Mouse (Mus musculus) lung, postnatal 25 days (tissue): ENCODE measurements at regions not wholly inside any gene's neighbourhood (a gene's known extent, or its start where the extent isn't known, plus 50 kb on each side); places are given as distances from the start of the nearest gene placed in this dataset.
"Not testable (repeated sequence)": the region's sequence is repeated elsewhere in the genome, so short reads cannot be mapped to it uniquely, and the experiment has no call there.

Experiments
- DNase-seq: peaks from one replicate; pipeline ENCODE4 v3.0.0; 2022; ENCODE audit warnings: low spot score

GRCm38 (mm10) chr17:13492239-13492638, 137.9 kb downstream of the Tcp10c start:
- DNase-seq, result not testable (repeated sequence)

GRCm38 (mm10) chr17:13492649-13493277, 138.4 kb downstream of the Tcp10c start:
- not testable (repeated sequence) for DNase-seq

GRCm38 (mm10) chr17:13493866-13494265, 139.5 kb downstream of the Tcp10c start:
- not testable (repeated sequence) for DNase-seq

DNA sequence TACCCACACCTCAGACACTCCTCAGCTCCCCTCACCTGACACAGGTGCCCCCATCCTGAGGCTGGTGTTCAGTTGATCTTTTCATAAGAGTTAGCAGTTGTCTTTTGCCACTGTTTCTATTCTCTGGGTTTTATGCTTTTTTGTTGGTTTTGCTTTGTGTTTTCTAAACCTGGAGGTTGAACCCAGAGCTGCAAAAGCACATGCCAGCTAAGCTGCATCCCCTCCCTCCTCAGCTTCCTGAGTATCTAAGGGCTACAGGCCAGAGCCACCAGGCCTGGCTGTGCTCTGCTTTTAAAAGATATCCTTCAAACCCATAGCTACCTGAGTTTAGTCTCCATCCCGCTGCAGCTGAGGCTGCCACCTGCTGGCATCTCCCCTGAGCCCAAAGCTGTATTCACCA, 140.1 kb downstream of the Tcp10c start:
- not testable (repeated sequence) for DNase-seq

GRCm38 (mm10) chr17:13504365-13504764, 150.0 kb downstream of the Tcp10c start:
- not testable (repeated sequence) for DNase-seq

DNA sequence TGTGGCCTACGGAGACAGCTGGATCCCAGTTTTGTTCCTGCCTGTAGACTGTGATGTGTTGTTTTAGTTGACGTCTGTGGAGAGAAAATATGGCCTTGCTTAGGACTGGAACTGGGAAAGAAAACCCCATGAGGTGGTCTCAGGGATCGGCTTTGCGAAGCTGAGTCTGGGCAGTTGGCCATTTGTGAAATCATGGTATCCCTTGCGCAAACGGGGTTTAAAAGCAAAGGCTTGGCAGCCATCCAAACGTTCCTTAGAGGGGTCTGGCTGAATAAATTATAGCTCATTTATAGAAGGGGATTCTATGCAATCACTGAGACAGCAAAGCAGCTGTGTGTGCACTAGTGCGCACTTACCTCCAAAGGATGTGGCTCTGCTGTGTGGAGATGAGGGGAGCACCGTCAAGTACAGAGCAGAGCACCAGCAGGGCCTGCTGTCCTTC, 150.5 kb downstream of the Tcp10c start:
- not testable (repeated sequence) for DNase-seq

DNA sequence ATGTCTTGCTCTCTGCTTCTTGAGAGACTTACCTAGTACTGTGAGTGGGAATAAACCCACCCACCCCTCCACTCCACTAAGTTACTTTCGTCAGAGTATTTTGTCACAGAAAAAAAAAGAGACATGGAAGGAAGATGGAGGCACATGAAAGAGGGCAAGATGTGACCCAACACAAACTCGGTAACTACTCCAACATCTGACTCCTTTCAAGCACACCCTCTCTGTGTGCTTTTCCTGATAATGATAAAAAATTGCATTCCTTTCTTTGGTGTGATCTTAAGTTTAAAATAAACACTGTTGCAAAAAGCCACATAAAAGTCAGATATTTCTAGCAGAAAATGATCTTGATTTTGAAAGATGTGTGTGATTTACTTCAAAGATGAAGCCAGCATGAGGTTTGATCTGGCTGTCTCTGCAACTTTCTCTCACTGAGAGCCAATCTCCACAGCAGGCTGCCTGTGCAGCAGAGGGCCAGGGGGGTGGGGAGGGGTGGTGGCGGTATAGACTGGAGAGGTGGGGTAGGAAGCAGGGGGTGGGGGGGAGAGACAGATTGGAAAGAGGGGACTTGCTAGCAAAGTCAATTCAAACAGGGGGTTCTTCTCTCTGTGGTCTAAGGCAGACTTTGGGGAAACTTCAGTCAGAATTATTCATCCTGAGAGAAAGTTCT, 153.2 kb downstream of the Tcp10c start:
- not testable (repeated sequence) for DNase-seq

DNA sequence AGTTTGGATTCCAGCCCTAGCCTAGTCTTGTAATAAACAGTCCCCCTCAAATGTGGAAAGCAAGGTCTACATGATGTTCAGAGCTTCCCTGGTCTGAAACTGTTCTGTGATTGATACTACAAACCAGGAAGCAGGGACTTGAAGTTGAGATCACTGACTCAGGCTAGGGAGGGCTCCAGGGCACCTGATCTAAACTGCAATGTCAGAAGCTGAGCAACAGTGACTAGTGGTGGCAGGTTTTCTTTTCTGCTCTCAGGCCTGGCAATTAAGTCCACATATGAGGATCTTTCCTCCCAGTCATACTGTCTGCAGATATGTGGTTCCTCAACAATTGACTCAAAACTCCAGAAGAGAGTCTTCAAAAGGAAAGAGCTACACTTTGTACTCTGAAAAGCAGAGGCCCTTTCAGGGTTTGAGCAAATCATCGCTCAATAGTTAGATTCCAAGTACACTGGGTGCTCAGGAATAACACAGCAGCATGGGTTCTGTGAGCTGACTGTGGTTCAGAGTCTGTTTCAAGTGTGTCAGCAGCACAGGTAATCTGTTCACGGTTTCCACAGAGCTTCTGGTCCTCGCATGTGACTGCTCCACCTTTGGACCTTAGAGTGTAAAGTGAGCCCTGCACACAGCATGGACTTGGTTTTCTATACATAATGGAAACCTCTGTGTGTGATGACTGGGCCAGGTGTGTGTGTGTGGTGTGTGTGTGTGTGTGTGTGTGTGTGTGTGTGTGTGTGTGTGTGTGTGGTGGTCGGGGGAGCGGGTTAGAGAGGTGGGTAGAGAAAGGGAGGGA, 165.2 kb downstream of the Tcp10c start:
- not testable (repeated sequence) for DNase-seq

GRCm38 (mm10) chr17:13532579-13532978, 178.2 kb downstream of the Tcp10c start:
- DNase-seq, result not testable (repeated sequence)

GRCm38 (mm10) chr17:13540446-13541241, 186.3 kb downstream of the Tcp10c start:
- no peak for DNase-seq

DNA sequence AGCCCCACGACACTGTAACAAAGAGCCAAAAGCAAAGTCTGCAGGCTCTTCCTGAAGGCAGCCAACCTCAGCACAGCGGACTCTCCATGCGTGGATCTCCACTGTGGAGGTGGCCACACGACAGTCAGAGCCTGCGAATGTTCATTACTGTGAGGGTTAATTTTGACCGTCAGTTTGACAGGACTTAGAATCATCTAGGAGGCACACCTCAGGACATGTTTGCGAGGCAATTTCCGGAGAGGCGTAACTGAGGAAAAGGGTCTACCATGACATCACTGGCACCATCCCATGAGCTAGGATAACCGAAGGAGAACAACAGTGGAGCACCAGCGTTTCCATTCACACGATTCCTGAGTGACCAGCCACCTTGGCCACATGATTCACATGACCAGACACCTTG, 186.9 kb downstream of the Tcp10c start:
- no peak for DNase-seq

DNA sequence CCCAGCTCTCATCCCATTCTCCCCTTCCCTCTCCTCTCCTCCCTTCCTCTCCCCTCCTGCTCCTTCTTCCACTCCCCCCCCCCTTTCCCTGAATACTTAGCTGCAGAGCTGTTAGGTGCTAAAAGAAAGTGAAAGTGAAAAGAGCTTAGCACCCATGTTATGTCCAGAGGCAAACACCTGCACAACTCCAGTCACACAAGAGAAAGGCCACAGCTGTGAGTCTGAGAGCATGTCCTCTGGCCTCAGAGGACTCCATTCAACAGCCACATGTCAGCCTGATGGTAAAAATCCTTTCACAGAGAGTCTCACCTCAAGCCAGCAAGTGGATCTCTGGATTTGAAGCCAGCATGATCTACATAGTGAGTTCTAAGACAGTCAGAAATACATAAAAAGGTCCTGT, 187.9 kb downstream of the Tcp10c start:
- no peak for DNase-seq

- no peak for DNase-seq
Measured at GRCm38 (mm10) chr17:13542856-13543255, 188.5 kb downstream of the Tcp10c start.

DNA sequence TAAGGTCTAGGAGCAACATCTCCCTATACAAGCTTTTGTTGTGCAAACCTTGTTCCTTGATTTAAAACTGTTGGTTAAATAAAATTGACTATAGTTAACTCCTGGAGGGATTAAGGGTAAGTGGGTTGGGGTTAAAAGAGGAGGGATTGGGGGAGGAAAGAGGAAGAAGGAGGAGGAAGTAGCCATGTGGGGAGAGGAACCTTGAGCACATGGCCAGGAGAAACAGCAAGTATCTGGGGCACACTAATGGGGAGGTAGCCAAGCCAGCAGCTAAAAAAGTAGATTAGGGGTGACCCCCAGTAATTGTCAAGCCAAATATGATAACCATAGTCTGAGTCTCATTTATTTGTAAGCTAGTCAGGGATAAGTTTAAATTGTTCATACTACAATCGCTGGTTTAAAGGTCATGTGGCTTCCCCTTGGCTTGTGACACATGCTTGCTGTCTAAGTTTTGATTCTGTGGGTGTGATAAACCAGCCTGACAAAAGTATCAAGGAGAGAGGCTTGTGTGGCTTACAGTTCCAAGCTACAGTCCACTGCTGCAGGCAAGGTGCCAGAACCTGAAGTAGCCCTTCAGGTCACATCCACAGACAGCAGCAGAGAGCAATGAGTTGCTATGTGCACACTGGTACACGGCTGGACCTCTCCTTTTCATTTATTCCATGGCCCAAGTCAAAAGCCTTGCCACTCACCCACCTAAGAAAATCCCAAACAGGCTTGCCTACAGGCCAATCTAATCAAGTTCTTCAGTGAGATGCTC, 189.8 kb downstream of the Tcp10c start:
- DNase-seq, result no peak

DNA sequence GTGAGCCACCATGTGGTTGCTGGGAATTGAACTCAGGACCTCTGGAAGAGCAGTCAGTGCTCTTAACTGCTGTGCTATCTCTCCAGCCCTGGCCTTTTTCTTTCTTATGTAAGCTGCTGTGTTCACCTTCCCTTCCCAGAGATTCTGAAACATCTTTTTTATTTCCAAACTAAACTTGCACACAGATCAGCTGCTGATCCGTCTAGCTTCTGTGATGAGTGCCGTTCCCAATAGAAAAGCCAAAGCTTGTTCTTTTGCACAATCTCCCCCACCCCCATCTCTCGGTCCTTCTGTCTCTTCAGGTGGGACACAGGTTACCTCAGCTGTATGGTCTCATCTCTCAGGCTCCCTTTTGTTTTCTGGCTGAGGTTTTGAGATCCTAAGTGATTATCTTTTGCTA, 191.9 kb downstream of the Tcp10c start:
- no peak for DNase-seq

GRCm38 (mm10) chr17:13546669-13547085, 192.3 kb downstream of the Tcp10c start:
- no peak for DNase-seq

GRCm38 (mm10) chr17:13547657-13548360, 193.4 kb downstream of the Tcp10c start:
- no peak for DNase-seq

- no peak for DNase-seq
Measured at GRCm38 (mm10) chr17:13549975-13550895, 195.9 kb downstream of the Tcp10c start.

DNA sequence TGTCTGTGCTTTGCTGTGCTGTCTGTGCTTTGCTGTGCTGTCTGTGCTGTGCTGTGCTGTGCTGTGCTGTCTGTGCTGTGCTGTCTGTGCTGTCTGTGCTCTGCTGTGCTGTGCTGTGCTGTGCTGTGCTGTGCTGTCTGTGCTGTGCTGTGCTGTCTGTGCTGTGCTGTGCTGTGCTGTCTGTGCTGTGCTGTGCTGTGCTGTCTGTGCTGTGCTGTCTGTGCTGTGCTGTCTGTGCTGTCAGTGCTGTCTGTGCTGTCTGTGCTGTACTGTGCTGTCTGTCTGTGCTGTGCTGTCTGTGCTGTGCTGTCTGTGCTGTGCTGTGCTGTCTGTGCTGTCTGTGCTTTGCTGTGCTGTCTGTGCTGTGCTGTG, 196.5 kb downstream of the Tcp10c start:
- DNase-seq, result not testable (repeated sequence)
